ENCODE assay signal across 12 mouse cellular contexts in genomic region chr5:38062709-38063108, GRCm38 (mm10). TPM values are rescaled to one million over a fixed set of nuclear protein-coding genes. Genes with fewer than 3 reads are reported as not detected.
A peak's percentile ranks its signal among the peaks of the same experiment; 100 is the strongest.
DNase-seq lines count a peak whose midpoint lies in the region; ATAC-seq and TF ChIP-seq lines count a peak whose summit lies in the region.
"Had no signal": no experiment of that assay in that cellular context is flagged by ENCODE, and none has a peak within 500 bp of the region (broad histone marks: within the 10 kb centered on the region; RNA-seq: fewer than 3 reads in every experiment).

No protein-coding gene starts in this region.

- peak; percentile 55 for TF ChIP-seq CTCF in intestine, postnatal 0 days (IDR thresholded peaks at IDR 0.05; ENCODE audit: low read depth)

- H3K4me2 ChIP-seq in intestine, postnatal 0 days (replicated peaks; ENCODE audit: low read depth) = no peak overlapping the region
- H3K4me2 ChIP-seq in intestine, embryonic 15.5 days (replicated peaks) = no peak overlapping the region
- peak overlapping the region; percentile 37 for H3K4me2 ChIP-seq in embryonic facial prominence, embryonic 13.5 days

- 23% methylated on average over 5 of the region's 5 CpGs for WGBS in intestine, postnatal 0 days
- WGBS in intestine, embryonic 15.5 days = 26% methylated on average over 5 of the region's 5 CpGs
- 21% methylated on average over 5 of the region's 5 CpGs for WGBS in embryonic facial prominence, embryonic 13.5 days

- H3K9me3 ChIP-seq in intestine, postnatal 0 days (ENCODE audit: control insufficient read depth) = no peaks in the 10 kb centered on the region
- H3K9me3 ChIP-seq in intestine, embryonic 15.5 days = no peaks in the 10 kb centered on the region
- H3K9me3 ChIP-seq in ES-E14 (ENCODE audit: control insufficient read depth, insufficient read depth, low read depth, low read length) = no peaks in the 10 kb centered on the region
- no peaks in the 10 kb centered on the region for H3K9me3 ChIP-seq in embryonic facial prominence, embryonic 13.5 days

- no peaks in the 10 kb centered on the region for H3K27me3 ChIP-seq in intestine, postnatal 0 days (replicated peaks; ENCODE audit: control insufficient read depth, insufficient read depth, low read length)
- H3K27me3 ChIP-seq in intestine, embryonic 15.5 days (replicated peaks) = no peaks in the 10 kb centered on the region
- H3K27me3 ChIP-seq in embryonic facial prominence, embryonic 13.5 days = peaks cover 6% of the 10 kb centered on the region; the same call in 1 of the 2 replicates

- no peak overlapping the region for H3K27ac ChIP-seq in intestine, postnatal 0 days (ENCODE audit: low read depth, low read length)
- no peak overlapping the region for H3K27ac ChIP-seq in intestine, embryonic 15.5 days
- H3K27ac ChIP-seq in ES-E14 (ENCODE audit: insufficient read depth, low read depth, low read length, poor library complexity, severe bottlenecking) = no peak overlapping the region
- H3K27ac ChIP-seq in embryonic facial prominence, embryonic 13.5 days = 0 out of 2 replicates have a peak overlapping the region, but pooled peaks have one; percentile 33

- no peak for ATAC-seq in intestine, postnatal 0 days
- no peak for ATAC-seq in intestine, embryonic 15.5 days
- no peak for ATAC-seq in embryonic facial prominence, embryonic 13.5 days (ENCODE audit: insufficient number of reproducible peaks, insufficient read depth, low FRiP score, low TSS enrichment, low read depth)
- ATAC-seq: inflammation-experienced regulatory T-cells, adult 6 months had no signal

- peak; percentile 30 for DNase-seq in 416B (ENCODE audit: low read depth)
- DNase-seq in ES-E14 (ENCODE audit: low read depth, low spot score) = peak; percentile 21
- no peak for DNase-seq in urinary bladder, postnatal 25 days (ENCODE audit: low spot score)
- DNase-seq in thymus, postnatal 36 days = no peak
- DNase-seq: cerebellum, adult 11 months; layer of hippocampus, postnatal 36 days; lung, adult 2 months; thymus, adult 2 months had no signal

- in situ Hi-C loops in ES-E14 (cut with MboI; ENCODE audit: low sequenced_read_pairs in 2 of 2, unreplicated experiment in 2 of 2) = no loop called here

- no peaks in the 10 kb centered on the region for H3K4me1 ChIP-seq in intestine, postnatal 0 days (replicated peaks; ENCODE audit: control insufficient read depth, insufficient read depth, low read length)
- H3K4me1 ChIP-seq in intestine, embryonic 15.5 days (replicated peaks) = peaks cover 4% of the 10 kb centered on the region; the same call in 1 of the 2 replicates
- no peaks in the 10 kb centered on the region for H3K4me1 ChIP-seq in ES-E14 (ENCODE audit: control insufficient read depth in 2 of 2, insufficient read depth in 2 of 2, low read length in 2 of 2, poor library complexity in 1 of 2)
- H3K4me1 ChIP-seq in embryonic facial prominence, embryonic 13.5 days = peaks cover 65% of the 10 kb centered on the region

- no peaks in the 10 kb centered on the region for H3K36me3 ChIP-seq in intestine, postnatal 0 days (ENCODE audit: control insufficient read depth, insufficient read depth)
- H3K36me3 ChIP-seq in intestine, embryonic 15.5 days = no peaks in the 10 kb centered on the region
- no peaks in the 10 kb centered on the region for H3K36me3 ChIP-seq in ES-E14 (ENCODE audit: control insufficient read depth, insufficient read depth, low read length, poor library complexity, severe bottlenecking)
- no peaks in the 10 kb centered on the region for H3K36me3 ChIP-seq in embryonic facial prominence, embryonic 13.5 days

- no peak overlapping the region for H3K4me3 ChIP-seq in intestine, postnatal 0 days (ENCODE audit: low read depth, low read length)
- H3K4me3 ChIP-seq in intestine, embryonic 15.5 days (replicated peaks) = no peak overlapping the region
- no peak overlapping the region for H3K4me3 ChIP-seq in ES-E14 (ENCODE audit: insufficient read depth in 1 of 2, low read depth in 1 of 2, low read length in 2 of 2, poor library complexity in 1 of 2, severe bottlenecking in 1 of 2)
- H3K4me3 ChIP-seq in embryonic facial prominence, embryonic 13.5 days = no peak overlapping the region

- no peak overlapping the region for H3K9ac ChIP-seq in intestine, postnatal 0 days (ENCODE audit: low read depth, low read length)
- no peak overlapping the region for H3K9ac ChIP-seq in intestine, embryonic 15.5 days
- H3K9ac ChIP-seq in ES-E14 (ENCODE audit: insufficient read depth, low read depth, low read length, poor library complexity, severe bottlenecking) = no peak overlapping the region
- no peak overlapping the region for H3K9ac ChIP-seq in embryonic facial prominence, embryonic 13.5 days

TF ChIP-seq in ES-E14, 5 proteins besides CTCF, POLR2A, EP300 and RAD21:
- TF ChIP-seq MAFK (IDR thresholded peaks at IDR 0.05; ENCODE audit: insufficient read depth, low read depth, low read length) (no peak), CHD2 (IDR thresholded peaks at IDR 0.05; ENCODE audit: low read depth, low read length) (no peak), ZC3H11A (IDR thresholded peaks at IDR 0.05; ENCODE audit: borderline replicate concordance, low read depth, low read length) (no peak), ZNF384 (IDR thresholded peaks at IDR 0.05; ENCODE audit: low read depth, low read length) (no peak), HCFC1 (IDR thresholded peaks at IDR 0.05; ENCODE audit: borderline replicate concordance, insufficient read depth, low read length) (no peak)

RNA-seq across cellular contexts. Expression of gene Stx18, which starts 24.2 kb away (rescaled TPM):
- 21.7 and 22.4 TPM in 2 replicates for polyA plus RNA-seq in intestine, postnatal 0 days (2015; fragmentation: Nextera tagmentation; extraction: Ambion mirVana)
- polyA plus RNA-seq in intestine, embryonic 15.5 days (2015; fragmentation: Nextera tagmentation; extraction: Ambion mirVana) = 38.5 and 39.2 TPM in 2 replicates
- total RNA-seq in ES-E14 (2012; rRNA removed) = 11.0 and 16.8 TPM in 2 replicates
- 61.7 and 67.5 TPM in 2 replicates for polyA plus RNA-seq in embryonic facial prominence, embryonic 13.5 days (2015; fragmentation: Nextera tagmentation; extraction: Ambion mirVana)

Comparison
In these comparisons a context has a peak if more than half of its experiments do, and no peak if none do; other contexts are left out.
1. DNase-seq: peak in 416B (single experiment) and ES-E14 (single experiment); none in urinary bladder, postnatal 25 days (single experiment) and thymus, postnatal 36 days (0 of 2).